Mouse (Mus musculus): Measurements from ENCODE around the gene Trpm5.

DNA sequence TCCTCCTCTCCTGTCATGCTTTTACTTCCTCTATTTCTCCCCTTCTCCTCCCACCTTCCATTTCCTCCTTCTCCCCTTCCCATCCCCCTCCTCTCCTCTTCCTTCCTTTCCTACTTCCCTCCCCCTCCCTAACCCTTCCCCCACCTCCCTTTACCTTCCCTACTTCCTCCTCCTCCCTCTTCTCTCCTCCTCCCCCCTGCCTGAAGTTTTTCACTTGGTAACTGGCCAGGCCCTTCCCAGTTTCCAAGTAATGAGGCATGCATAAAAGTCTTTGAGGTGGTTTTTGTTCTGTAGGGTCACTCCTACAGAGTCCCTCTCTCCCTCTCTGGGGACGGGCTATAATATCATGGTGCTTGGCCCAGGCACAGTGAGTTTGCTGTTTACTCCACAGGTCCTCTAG lies 25.0 kb upstream of the Trpm5 start:
- no peak for TF ChIP-seq GATA1 (IDR thresholded peaks at IDR 0.05; ENCODE audit: low read length)
- TF ChIP-seq TAL1 (IDR thresholded peaks at IDR 0.05; ENCODE audit: low read length) = no peak
